Mouse (Mus musculus) olfactory bulb, adult 2 months (tissue): ENCODE data around the gene Phldb3.

ENCODE experiments used
- CTCF ChIP-seq: fragments of 200-500 bp; IDR thresholded peaks from 2 replicates; pipeline ENCODE4 v1.5.1; 2012; ENCODE audit warnings: low read depth, mild to moderate bottlenecking, low read length, moderate library complexity; ENCODE audit not compliant: insufficient read depth
- POLR2A ChIP-seq: fragments of 200-500 bp; IDR thresholded peaks from 2 replicates; pipeline ENCODE4 v1.6.1; 2012; ENCODE audit warnings: mild to moderate bottlenecking, low read depth, low read length, moderate library complexity; ENCODE audit not compliant: insufficient read depth

DNA sequence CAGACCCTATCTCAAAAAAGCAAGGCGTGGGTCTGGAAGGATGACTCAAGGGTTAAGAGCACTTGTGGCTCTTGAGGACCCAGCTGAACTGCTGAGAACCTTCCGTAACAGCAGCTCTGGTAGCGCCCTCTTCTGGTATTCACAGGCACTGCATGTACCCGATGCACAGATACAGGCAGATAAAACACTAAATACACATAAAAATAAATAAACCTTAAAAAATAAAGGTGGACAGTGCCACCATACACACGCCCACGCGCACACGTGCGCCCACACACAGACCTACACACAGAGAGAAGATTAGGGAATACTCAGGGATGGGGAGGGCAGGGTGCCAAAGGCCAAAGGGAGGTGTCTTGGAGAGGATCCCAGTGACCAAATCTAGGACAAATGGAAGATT lies 31.9 kb downstream of the Phldb3 start:
- TF ChIP-seq POLR2A (no peak), CTCF (peak; percentile 61; the same call in 1 of the 2 replicates)
